Mouse (Mus musculus) bone marrow macrophage, adult 2 months (primary cell): ENCODE measurements around the gene Aktip.

Experiments used
- CTCF ChIP-seq: IDR thresholded peaks from 2 replicates; pipeline ENCODE4 v1.5.1; 2012; ENCODE audit warnings: low read depth, mild to moderate bottlenecking, low read length, moderate library complexity
- POLR2A ChIP-seq: IDR thresholded peaks from 2 replicates; pipeline ENCODE4 v1.6.1; 2012; ENCODE audit warnings: mild to moderate bottlenecking, low read depth, low read length, borderline replicate concordance

- TF ChIP-seq CTCF (no peak), POLR2A (no peak)
Observed at GRCm38 (mm10) chr8:91205897-91206296, 6.1 kb upstream of the Aktip start.
